Comparison of ENCODE assay signal across 15 mouse cellular contexts in genomic region chr1:51514379-51514778, GRCm38 (mm10). TPM values are rescaled to one million over a fixed set of nuclear protein-coding genes. Genes with fewer than 3 reads are reported as not detected.
A peak's percentile ranks its signal among the peaks of the same experiment; 100 is the strongest.
DNase-seq lines count a peak whose midpoint lies in the region; ATAC-seq and TF ChIP-seq lines count a peak whose summit lies in the region.
"Had no signal": no experiment of that assay in that cellular context is flagged by ENCODE, and none has a peak within 500 bp of the region (broad histone marks: within the 10 kb centered on the region; RNA-seq: fewer than 3 reads in every experiment).

No protein-coding gene starts in this region.

- H3K36me3 ChIP-seq in heart, embryonic 11.5 days (ENCODE audit: control insufficient read depth, insufficient read depth, low read length): no peaks in the 10 kb centered on the region
- no peaks in the 10 kb centered on the region for H3K36me3 ChIP-seq in stomach, embryonic 14.5 days (ENCODE audit: control insufficient read depth, insufficient read depth, low read length)
- H3K36me3 ChIP-seq in stomach, postnatal 0 days (ENCODE audit: control insufficient read depth, insufficient read depth, low read length): no peaks in the 10 kb centered on the region
- H3K36me3 ChIP-seq in forebrain, postnatal 0 days (ENCODE audit: insufficient read depth): no peaks in the 10 kb centered on the region
- H3K36me3 ChIP-seq: forebrain, embryonic 15.5 days; G1E; hindbrain, embryonic 15.5 days; lung, embryonic 15.5 days; midbrain, embryonic 15.5 days had no signal

- no peak for ATAC-seq in heart, embryonic 11.5 days (replicated peaks; ENCODE audit: insufficient number of reproducible peaks, low FRiP score, low TSS enrichment)
- ATAC-seq in stomach, embryonic 14.5 days (ENCODE audit: insufficient number of reproducible peaks, insufficient read depth, low FRiP score, low read depth): no peak
- ATAC-seq in stomach, postnatal 0 days (ENCODE audit: low FRiP score, low TSS enrichment): no peak
- no peak for ATAC-seq in forebrain, postnatal 0 days
- ATAC-seq: forebrain, embryonic 15.5 days; midbrain, embryonic 15.5 days had no signal

- no peak overlapping the region for H3K4me3 ChIP-seq in heart, embryonic 11.5 days (ENCODE audit: low read depth, low read length)
- no peak overlapping the region for H3K4me3 ChIP-seq in stomach, embryonic 14.5 days (ENCODE audit: low read depth, low read length)
- H3K4me3 ChIP-seq in stomach, postnatal 0 days (ENCODE audit: low read depth, low read length): no peak overlapping the region
- no peak overlapping the region for H3K4me3 ChIP-seq in forebrain, postnatal 0 days (ENCODE audit: low read depth, low read length)
- H3K4me3 ChIP-seq: forebrain, embryonic 15.5 days; hindbrain, embryonic 15.5 days; lung, embryonic 15.5 days; midbrain, embryonic 15.5 days had no signal

- H3K4me2 ChIP-seq in heart, embryonic 11.5 days: no peak overlapping the region
- no peak overlapping the region for H3K4me2 ChIP-seq in stomach, embryonic 14.5 days (replicated peaks; ENCODE audit: low read depth, low read length)
- no peak overlapping the region for H3K4me2 ChIP-seq in stomach, postnatal 0 days (replicated peaks; ENCODE audit: low read depth)
- H3K4me2 ChIP-seq in forebrain, postnatal 0 days (ENCODE audit: low read depth): no peak overlapping the region
- H3K4me2 ChIP-seq: forebrain, embryonic 15.5 days; hindbrain, embryonic 15.5 days; lung, embryonic 15.5 days; midbrain, embryonic 15.5 days had no signal

- no peak for DNase-seq in heart, adult 9 months (ENCODE audit: low spot score in 2 of 2)
- peak; percentile 35 for DNase-seq in kidney, postnatal 10 days
- no peak for DNase-seq in kidney, adult 9 months
- no peak for DNase-seq in stomach, postnatal 0 days (ENCODE audit: low spot score)
- no peak for DNase-seq in cerebellum, adult 18-20 months
- DNase-seq in forebrain, postnatal 0 days: no peak
- DNase-seq: cerebellum, adult 11 months; left cerebral cortex, postnatal 4 days had no signal

- peak overlapping the region; percentile 54 for H3K27ac ChIP-seq in heart, embryonic 11.5 days (ENCODE audit: low read depth, low read length)
- 0 out of 2 replicates have a peak overlapping the region, but pooled peaks have one; percentile 15 for H3K27ac ChIP-seq in stomach, embryonic 14.5 days (ENCODE audit: low read length)
- H3K27ac ChIP-seq in stomach, postnatal 0 days (replicated peaks): no peak overlapping the region; the same call in 1 of the 2 replicates
- H3K27ac ChIP-seq in forebrain, postnatal 0 days (ENCODE audit: low read depth, low read length): no peak overlapping the region
- H3K27ac ChIP-seq: forebrain, embryonic 15.5 days; hindbrain, embryonic 15.5 days; lung, embryonic 15.5 days; midbrain, embryonic 15.5 days had no signal

- no peak overlapping the region for H3K9ac ChIP-seq in heart, embryonic 11.5 days (ENCODE audit: low read depth, low read length)
- H3K9ac ChIP-seq in stomach, embryonic 14.5 days (replicated peaks; ENCODE audit: low read depth, low read length): no peak overlapping the region
- H3K9ac ChIP-seq in stomach, postnatal 0 days (ENCODE audit: low read length): no peak overlapping the region
- no peak overlapping the region for H3K9ac ChIP-seq in forebrain, postnatal 0 days
- H3K9ac ChIP-seq: forebrain, embryonic 15.5 days; hindbrain, embryonic 15.5 days; lung, embryonic 15.5 days; midbrain, embryonic 15.5 days had no signal

- peaks cover 16% of the 10 kb centered on the region for H3K4me1 ChIP-seq in heart, embryonic 11.5 days (ENCODE audit: control insufficient read depth, insufficient read depth, low read length)
- 0 out of 2 replicates have a peak, but pooled peaks cover 5% of the 10 kb centered on the region for H3K4me1 ChIP-seq in stomach, embryonic 14.5 days (ENCODE audit: control insufficient read depth, insufficient read depth, low read length)
- H3K4me1 ChIP-seq in stomach, postnatal 0 days (replicated peaks; ENCODE audit: control insufficient read depth, insufficient read depth): no peaks in the 10 kb centered on the region
- H3K4me1 ChIP-seq in forebrain, postnatal 0 days (ENCODE audit: insufficient read depth): no peaks in the 10 kb centered on the region
- H3K4me1 ChIP-seq: forebrain, embryonic 15.5 days; hindbrain, embryonic 15.5 days; midbrain, embryonic 15.5 days had no signal

- TF ChIP-seq EP300 in stomach, postnatal 0 days (optimal IDR thresholded peaks at IDR 0.05): no peak

- no peak for TF ChIP-seq CTCF in stomach, postnatal 0 days (IDR thresholded peaks at IDR 0.05; ENCODE audit: low read depth)
- TF ChIP-seq CTCF in forebrain, postnatal 0 days (IDR thresholded peaks at IDR 0.05; ENCODE audit: low read depth): no peak

- 30% methylated on average over 2 of the region's 2 CpGs for WGBS in heart, embryonic 11.5 days (ENCODE audit: insufficient replicate concordance)
- WGBS in stomach, embryonic 14.5 days: 62% methylated on average over 2 of the region's 2 CpGs
- WGBS in stomach, postnatal 0 days: 44% methylated on average over 2 of the region's 2 CpGs
- WGBS in forebrain, postnatal 0 days: 94% methylated on average over 2 of the region's 2 CpGs

- H3K27me3 ChIP-seq in heart, embryonic 11.5 days (ENCODE audit: control insufficient read depth, insufficient read depth, low read length): no peaks in the 10 kb centered on the region
- H3K27me3 ChIP-seq in stomach, embryonic 14.5 days (ENCODE audit: control insufficient read depth, insufficient read depth, low read length): no peaks in the 10 kb centered on the region
- H3K27me3 ChIP-seq in stomach, postnatal 0 days (ENCODE audit: control insufficient read depth, insufficient read depth, low read length): no peaks in the 10 kb centered on the region
- no peaks in the 10 kb centered on the region for H3K27me3 ChIP-seq in forebrain, postnatal 0 days (ENCODE audit: insufficient read depth, low read length)
- H3K27me3 ChIP-seq: forebrain, embryonic 15.5 days; hindbrain, embryonic 15.5 days; lung, embryonic 15.5 days; midbrain, embryonic 15.5 days had no signal

- H3K9me3 ChIP-seq in heart, embryonic 11.5 days (replicated peaks; ENCODE audit: control insufficient read depth, low read length): no peaks in the 10 kb centered on the region
- H3K9me3 ChIP-seq in stomach, embryonic 14.5 days (ENCODE audit: control insufficient read depth, low read depth, low read length): no peaks in the 10 kb centered on the region
- no peaks in the 10 kb centered on the region for H3K9me3 ChIP-seq in stomach, postnatal 0 days (ENCODE audit: control insufficient read depth, low read length)
- H3K9me3 ChIP-seq in forebrain, postnatal 0 days (ENCODE audit: low read length): no peaks in the 10 kb centered on the region
- H3K9me3 ChIP-seq: forebrain, embryonic 15.5 days; G1E; hindbrain, embryonic 15.5 days; lung, embryonic 15.5 days; midbrain, embryonic 15.5 days had no signal

RNA-seq across cellular contexts. Expression of gene Nabp1, which starts 36.2 kb away (rescaled TPM):
- 14.0 and 15.9 TPM in 2 replicates for polyA plus RNA-seq in heart, embryonic 11.5 days (2014; fragmentation: Nextera tagmentation; extraction: Ambion mirVana)
- polyA plus RNA-seq in stomach, embryonic 14.5 days (2014; fragmentation: Nextera tagmentation; extraction: Ambion mirVana): 12.6 and 13.2 TPM in 2 replicates
- polyA plus RNA-seq in stomach, postnatal 0 days (2015; fragmentation: Nextera tagmentation; extraction: Ambion mirVana): 12.7 and 12.8 TPM in 2 replicates
- 7.5 and 8.2 TPM in 2 replicates for total RNA-seq in forebrain, postnatal 0 days (2014; rRNA removed)
- polyA plus RNA-seq in forebrain, postnatal 0 days (2015; fragmentation: Nextera tagmentation; extraction: Ambion mirVana): 3.4 and 6.3 TPM in 2 replicates

Comparison
In these comparisons a context has a peak if more than half of its experiments do, and no peak if none do; other contexts are left out.
1. H3K27ac ChIP-seq: peak in heart, embryonic 11.5 days (single experiment) and stomach, embryonic 14.5 days (single experiment); none in stomach, postnatal 0 days (single experiment) and forebrain, postnatal 0 days (single experiment).